16 mouse cellular contexts compared by ENCODE assay signal in the genomic region with DNA sequence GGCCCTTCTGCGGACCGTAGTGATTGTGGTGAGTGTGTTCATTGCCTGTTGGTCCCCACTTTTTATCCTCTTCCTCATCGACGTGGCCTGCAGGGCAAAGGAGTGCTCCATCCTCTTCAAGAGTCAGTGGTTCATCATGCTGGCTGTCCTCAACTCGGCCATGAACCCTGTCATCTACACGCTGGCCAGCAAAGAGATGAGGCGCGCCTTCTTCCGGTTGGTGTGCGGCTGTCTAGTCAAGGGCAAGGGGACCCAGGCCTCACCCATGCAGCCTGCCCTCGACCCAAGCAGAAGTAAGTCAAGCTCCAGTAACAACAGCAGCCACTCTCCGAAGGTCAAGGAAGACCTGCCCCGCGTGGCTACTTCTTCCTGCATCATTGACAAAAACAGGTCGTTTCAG.
"Had no signal": no experiment of that assay in that cellular context is flagged by ENCODE, and none has a peak within 500 bp of the region (broad histone marks: within the 10 kb centered on the region; RNA-seq: fewer than 3 reads in every experiment).

No protein-coding gene starts in this region.

- H3K9ac ChIP-seq: limb, embryonic 12.5 days; limb, embryonic 15.5 days; liver, embryonic 14.5 days; liver, postnatal 0 days; lung, embryonic 14.5 days; neural tube, embryonic 12.5 days had no signal

- H3K9me3 ChIP-seq: limb, embryonic 15.5 days; midbrain, embryonic 12.5 days; midbrain, embryonic 15.5 days; neural tube, embryonic 12.5 days had no signal

- H3K27me3 ChIP-seq: limb, embryonic 12.5 days; limb, embryonic 15.5 days; midbrain, embryonic 15.5 days; neural tube, embryonic 12.5 days had no signal

- ATAC-seq: intestine, postnatal 0 days; liver, postnatal 0 days; lung, postnatal 0 days had no signal

- DNase-seq: kidney, adult 2 months; kidney, postnatal 25 days; liver, postnatal 0 days; lung, embryonic 14.5 days; lung, postnatal 36 days; thymus, adult 18-20 months; thymus, postnatal 36 days had no signal

- H3K36me3 ChIP-seq: midbrain, embryonic 15.5 days had no signal

- H3K4me3 ChIP-seq: limb, embryonic 12.5 days; limb, embryonic 15.5 days; midbrain, embryonic 12.5 days; neural tube, embryonic 12.5 days had no signal

- H3K4me2 ChIP-seq: limb, embryonic 12.5 days had no signal

- H3K27ac ChIP-seq: kidney, postnatal 0 days; limb, embryonic 12.5 days; limb, embryonic 15.5 days; liver, embryonic 14.5 days; midbrain, embryonic 12.5 days; midbrain, embryonic 15.5 days; neural tube, embryonic 12.5 days had no signal
